ENCODE assay signal across 12 mouse cellular contexts in genomic region chr2:117925412-117925811, GRCm38 (mm10).
"Had no signal": no experiment of that assay in that cellular context is flagged by ENCODE, and none has a peak within 500 bp of the region (broad histone marks: within the 10 kb centered on the region; RNA-seq: fewer than 3 reads in every experiment).

No protein-coding gene starts in this region.

- H3K4me3 ChIP-seq: left cerebral cortex, adult 2 months; limb, embryonic 10.5 days; liver, embryonic 12.5 days; megakaryocyte, embryonic 14.5 days; myocyte; neural tube, embryonic 15.5 days had no signal

- H3K9ac ChIP-seq: liver, embryonic 12.5 days; neural tube, embryonic 15.5 days had no signal

- H3K36me3 ChIP-seq: limb, embryonic 10.5 days; liver, embryonic 12.5 days; neural tube, embryonic 15.5 days had no signal

- H3K4me1 ChIP-seq: liver, embryonic 12.5 days; neural tube, embryonic 15.5 days had no signal

- ATAC-seq: liver, embryonic 12.5 days; midbrain, embryonic 16.5 days had no signal

- H3K27me3 ChIP-seq: liver, embryonic 12.5 days; megakaryocyte, embryonic 14.5 days; neural tube, embryonic 15.5 days had no signal

- H3K9me3 ChIP-seq: limb, embryonic 10.5 days; liver, embryonic 12.5 days; megakaryocyte, embryonic 14.5 days; neural tube, embryonic 15.5 days had no signal

- H3K4me2 ChIP-seq: liver, embryonic 12.5 days; midbrain, embryonic 11.5 days; neural tube, embryonic 15.5 days had no signal

- DNase-seq: kidney, adult 2 months; kidney, postnatal 25 days; lung, postnatal 10 days had no signal

- H3K27ac ChIP-seq: left cerebral cortex, adult 2 months; limb, embryonic 10.5 days; liver, embryonic 12.5 days; neural tube, embryonic 15.5 days; stomach, postnatal 0 days had no signal
